Mouse (Mus musculus): ENCODE measurements around the gene Chil1.

The Chil1 gene

GRCm38 (mm10) chr1:134205296-134206018 lies 23.5 kb downstream of the Chil1 start:
- no peak for DNase-seq (ENCODE audit: low spot score)

- DNase-seq (ENCODE audit: low spot score), result no peak
Measured at GRCm38 (mm10) chr1:134206085-134206484, 24.1 kb downstream of the Chil1 start.

GRCm38 (mm10) chr1:134210179-134210755 lies 28.3 kb downstream of the Chil1 start:
- no peak for DNase-seq (ENCODE audit: low spot score)

GRCm38 (mm10) chr1:134211043-134211442 lies 29.1 kb downstream of the Chil1 start:
- DNase-seq (ENCODE audit: low spot score), result no peak

GRCm38 (mm10) chr1:134211631-134212030 lies 29.7 kb downstream of the Chil1 start:
- no peak for DNase-seq (ENCODE audit: low spot score)

GRCm38 (mm10) chr1:134212351-134212750 lies 30.4 kb downstream of the Chil1 start:
- no peak for DNase-seq (ENCODE audit: low spot score)

- no peak for DNase-seq (ENCODE audit: low spot score)
Measured at GRCm38 (mm10) chr1:134213405-134213804, 31.4 kb downstream of the Chil1 start.

- DNase-seq (ENCODE audit: low spot score), result no peak
Measured at GRCm38 (mm10) chr1:134215059-134215458, 33.1 kb downstream of the Chil1 start.

GRCm38 (mm10) chr1:134215751-134216628 lies 34.0 kb downstream of the Chil1 start:
- no peak for DNase-seq (ENCODE audit: low spot score)

- DNase-seq (ENCODE audit: low spot score), result no peak
Measured at GRCm38 (mm10) chr1:134216629-134216971, 34.6 kb downstream of the Chil1 start.

GRCm38 (mm10) chr1:134217028-134217481 lies 35.1 kb downstream of the Chil1 start:
- DNase-seq (ENCODE audit: low spot score), result no peak

- no peak for DNase-seq (ENCODE audit: low spot score)
Measured at GRCm38 (mm10) chr1:134217942-134218341, 36.0 kb downstream of the Chil1 start.

- DNase-seq (ENCODE audit: low spot score), result no peak
Measured at GRCm38 (mm10) chr1:134219608-134220007, 37.6 kb downstream of the Chil1 start.

GRCm38 (mm10) chr1:134221172-134221571 lies 39.2 kb downstream of the Chil1 start:
- DNase-seq (ENCODE audit: low spot score), result no peak

GRCm38 (mm10) chr1:134222122-134223055 lies 40.4 kb downstream of the Chil1 start:
- no peak for DNase-seq (ENCODE audit: low spot score)

GRCm38 (mm10) chr1:134224649-134225227 lies 42.8 kb downstream of the Chil1 start:
- DNase-seq (ENCODE audit: low spot score), result no peak

- no peak for DNase-seq (ENCODE audit: low spot score)
Measured at GRCm38 (mm10) chr1:134225375-134225774, 43.4 kb downstream of the Chil1 start.

- no peak for DNase-seq (ENCODE audit: low spot score)
Measured at GRCm38 (mm10) chr1:134226739-134227138, 44.8 kb downstream of the Chil1 start.

- DNase-seq (ENCODE audit: low spot score), result no peak
Measured at GRCm38 (mm10) chr1:134229806-134230575, 48.0 kb downstream of the Chil1 start.

- DNase-seq (ENCODE audit: low spot score), result no peak
Measured at GRCm38 (mm10) chr1:134230638-134231228, 48.8 kb downstream of the Chil1 start.
